Mouse (Mus musculus): ENCODE measurements around the gene Msantd1. TPM values are rescaled to one million over a fixed set of nuclear protein-coding genes. Genes with fewer than 3 reads are reported as not detected.

Msantd1 gene
- polyA plus RNA-seq, 1 experiment from 2014 or later = 0.17 TPM

- Histone ChIP-seq H3K9ac (no peak overlapping the region), H3K36me3 (peaks cover 97% of the 10 kb centered on the region), H3K4me2 (no peak overlapping the region), H3K4me1 (replicated peaks) (peaks cover 14% of the 10 kb centered on the region), H3K27me3 (no peaks in the 10 kb centered on the region), H3K27ac (no peak overlapping the region), H3K4me3 (replicated peaks) (no peak overlapping the region), H3K9me3 (replicated peaks) (no peaks in the 10 kb centered on the region)
- DNase-seq = no peak
- no peak for ATAC-seq (ENCODE audit: low read depth)
These were observed 3.4 kb upstream of the Msantd1 start for GRCm38 (mm10) chr5:34904412-34904811.

- Histone ChIP-seq H3K4me3 (replicated peaks) (no peak overlapping the region), H3K9ac (no peak overlapping the region), H3K4me1 (replicated peaks) (peaks cover 41% of the 10 kb centered on the region), H3K36me3 (peaks cover 82% of the 10 kb centered on the region), H3K4me2 (no peak overlapping the region), H3K27ac (peak overlapping the region; percentile 62), H3K9me3 (replicated peaks) (no peaks in the 10 kb centered on the region), H3K27me3 (no peaks in the 10 kb centered on the region)
- DNase-seq (no peak), ATAC-seq (ENCODE audit: low read depth) (no peak)
- WGBS (ENCODE audit: insufficient replicate concordance) = 81% methylated on average over 4 of the region's 4 CpGs
These were observed 582 bp upstream of the Msantd1 start for GRCm38 (mm10) chr5:34907230-34907629.

GRCm38 (mm10) chr5:34908726-34909633 lies 1.2 kb downstream of the Msantd1 start:
- Histone ChIP-seq H3K27me3 (no peaks in the 10 kb centered on the region), H3K9ac (peak overlapping the region; percentile 67), H3K36me3 (peaks cover 68% of the 10 kb centered on the region), H3K4me1 (replicated peaks) (peaks cover 41% of the 10 kb centered on the region), H3K9me3 (replicated peaks) (no peaks in the 10 kb centered on the region), H3K27ac (peak overlapping the region; percentile 96), H3K4me3 (replicated peaks) (no peak overlapping the region), H3K4me2 (peak overlapping the region; percentile 38)
- ATAC-seq (ENCODE audit: low read depth) = peak; percentile 9; the same call in 1 of the 2 replicates
- 79% methylated on average over 9 of the region's 9 CpGs for WGBS (ENCODE audit: insufficient replicate concordance)
- no peak for DNase-seq

- Histone ChIP-seq H3K36me3 (peaks cover 59% of the 10 kb centered on the region), H3K4me2 (peak overlapping the region; percentile 38), H3K4me1 (replicated peaks) (peaks cover 41% of the 10 kb centered on the region), H3K9me3 (replicated peaks) (no peaks in the 10 kb centered on the region), H3K27ac (peak overlapping the region; percentile 96), H3K27me3 (no peaks in the 10 kb centered on the region), H3K4me3 (replicated peaks) (no peak overlapping the region), H3K9ac (peak overlapping the region; percentile 67)
- ATAC-seq (ENCODE audit: low read depth) (peak; percentile 88), DNase-seq (peak; percentile 49)
- 50% methylated on average over 1 of the region's 1 CpGs for WGBS (ENCODE audit: insufficient replicate concordance)
These were observed 2.1 kb downstream of the Msantd1 start for GRCm38 (mm10) chr5:34909634-34910503.

- peak overlapping the region; percentile 96 for H3K27ac ChIP-seq
- ATAC-seq (ENCODE audit: low read depth) (peak; percentile 65), DNase-seq (no peak)
- H3K9ac ChIP-seq = peak overlapping the region; percentile 46
- H3K4me2 ChIP-seq = peak overlapping the region; percentile 38
- no peaks in the 10 kb centered on the region for H3K9me3 ChIP-seq (replicated peaks)
- H3K4me3 ChIP-seq (replicated peaks) = no peak overlapping the region
- peaks cover 42% of the 10 kb centered on the region for H3K4me1 ChIP-seq (replicated peaks)
- WGBS (ENCODE audit: insufficient replicate concordance) = 65% methylated on average over 4 of the region's 4 CpGs
- H3K27me3 ChIP-seq = no peaks in the 10 kb centered on the region
- peaks cover 53% of the 10 kb centered on the region for H3K36me3 ChIP-seq
These were observed 2.6 kb downstream of the Msantd1 start for GRCm38 (mm10) chr5:34910504-34910815.

- no peak overlapping the region for H3K9ac ChIP-seq
- DNase-seq = peak; percentile 68
- H3K4me2 ChIP-seq = no peak overlapping the region
- H3K9me3 ChIP-seq (replicated peaks) = no peaks in the 10 kb centered on the region
- peaks cover 63% of the 10 kb centered on the region for H3K4me1 ChIP-seq (replicated peaks)
- H3K4me3 ChIP-seq (replicated peaks) = no peak overlapping the region
- H3K27ac ChIP-seq = peak overlapping the region; percentile 73
- ATAC-seq (ENCODE audit: low read depth) = peak; percentile 59
- WGBS (ENCODE audit: insufficient replicate concordance) = 7% methylated on average over 1 of the region's 1 CpGs
- no peaks in the 10 kb centered on the region for H3K27me3 ChIP-seq
- H3K36me3 ChIP-seq = peaks cover 3% of the 10 kb centered on the region; the same call in 1 of the 2 replicates
These were observed 8.0 kb downstream of the Msantd1 start for GRCm38 (mm10) chr5:34915801-34916200.

- H3K27ac ChIP-seq = peak overlapping the region; percentile 73
- no peak overlapping the region for H3K4me2 ChIP-seq
- no peaks in the 10 kb centered on the region for H3K27me3 ChIP-seq
- ATAC-seq (ENCODE audit: low read depth) (no peak), DNase-seq (no peak)
- no peak overlapping the region for H3K4me3 ChIP-seq (replicated peaks)
- 86% methylated on average over 10 of the region's 10 CpGs for WGBS (ENCODE audit: insufficient replicate concordance)
- H3K4me1 ChIP-seq (replicated peaks) = peaks cover 50% of the 10 kb centered on the region
- H3K36me3 ChIP-seq = no peaks in the 10 kb centered on the region
- H3K9ac ChIP-seq = no peak overlapping the region
- H3K9me3 ChIP-seq (replicated peaks) = no peaks in the 10 kb centered on the region
These were observed 9.4 kb downstream of the Msantd1 start for GRCm38 (mm10) chr5:34917234-34917655.

- H3K27me3 ChIP-seq = no peaks in the 10 kb centered on the region
- peak overlapping the region; percentile 58 for H3K9ac ChIP-seq
- WGBS (ENCODE audit: insufficient replicate concordance) = 17% methylated on average over 3 of the region's 3 CpGs
- peak overlapping the region; percentile 81 for H3K27ac ChIP-seq
- H3K9me3 ChIP-seq (replicated peaks) = no peaks in the 10 kb centered on the region
- H3K36me3 ChIP-seq = peaks cover 7% of the 10 kb centered on the region; the same call in 1 of the 2 replicates
- ATAC-seq (ENCODE audit: low read depth) = peak; percentile 85
- peak overlapping the region; percentile 16; the same call in 1 of the 2 replicates for H3K4me2 ChIP-seq
- H3K4me1 ChIP-seq (replicated peaks) = peaks cover 60% of the 10 kb centered on the region
- H3K4me3 ChIP-seq (replicated peaks) = no peak overlapping the region
- DNase-seq = peak; percentile 63
These were observed 11.0 kb downstream of the Msantd1 start for GRCm38 (mm10) chr5:34918785-34919184.

- ATAC-seq (ENCODE audit: low read depth) (no peak), DNase-seq (no peak)
- Histone ChIP-seq H3K4me2 (no peak overlapping the region), H3K27me3 (no peaks in the 10 kb centered on the region), H3K4me3 (replicated peaks) (no peak overlapping the region), H3K36me3 (peaks cover 7% of the 10 kb centered on the region; the same call in 1 of the 2 replicates), H3K9me3 (replicated peaks) (no peaks in the 10 kb centered on the region), H3K4me1 (replicated peaks) (peaks cover 55% of the 10 kb centered on the region), H3K9ac (no peak overlapping the region), H3K27ac (peak overlapping the region; percentile 93)
- WGBS (ENCODE audit: insufficient replicate concordance) = 80% methylated on average over 6 of the region's 6 CpGs
These were observed 14.7 kb downstream of the Msantd1 start for GRCm38 (mm10) chr5:34922531-34922930.

- WGBS (ENCODE audit: insufficient replicate concordance) = 28% methylated on average over 4 of the region's 4 CpGs
- peak; percentile 94 for ATAC-seq (ENCODE audit: low read depth)
- peak overlapping the region; percentile 93 for H3K27ac ChIP-seq
- no peaks in the 10 kb centered on the region for H3K9me3 ChIP-seq (replicated peaks)
- peak; percentile 74 for DNase-seq
- peaks cover 7% of the 10 kb centered on the region; the same call in 1 of the 2 replicates for H3K36me3 ChIP-seq
- peak overlapping the region; percentile 56 for H3K9ac ChIP-seq
- H3K4me2 ChIP-seq = peak overlapping the region; percentile 13; the same call in 1 of the 2 replicates
- no peak overlapping the region for H3K4me3 ChIP-seq (replicated peaks)
- peaks cover 47% of the 10 kb centered on the region for H3K4me1 ChIP-seq (replicated peaks)
- no peaks in the 10 kb centered on the region for H3K27me3 ChIP-seq
These were observed 16.1 kb downstream of the Msantd1 start for GRCm38 (mm10) chr5:34923920-34924319.

- 64% methylated on average over 7 of the region's 7 CpGs for WGBS (ENCODE audit: insufficient replicate concordance)
- Histone ChIP-seq H3K9ac (peak overlapping the region; percentile 56), H3K4me3 (replicated peaks) (no peak overlapping the region), H3K4me2 (peak overlapping the region; percentile 6; the same call in 1 of the 2 replicates), H3K9me3 (replicated peaks) (no peaks in the 10 kb centered on the region), H3K27me3 (no peaks in the 10 kb centered on the region), H3K4me1 (replicated peaks) (peaks cover 47% of the 10 kb centered on the region), H3K27ac (peak overlapping the region; percentile 93), H3K36me3 (peaks cover 7% of the 10 kb centered on the region; the same call in 1 of the 2 replicates)
- DNase-seq = peak; percentile 42
- peak; percentile 74 for ATAC-seq (ENCODE audit: low read depth)
These were observed 16.7 kb downstream of the Msantd1 start for GRCm38 (mm10) chr5:34924519-34924918.

Data from liver, embryonic 13.5 days (tissue).